Mouse (Mus musculus) splenic B cell, adult 2 months (primary cell): Measurements from ENCODE around the gene Acbd7.

Experiments
- DNase-seq: peaks from one replicate; pipeline ENCODE4 v3.0.0-alpha.2; 2011; ENCODE audit warnings: low read depth, low spot score
- H3K27me3 ChIP-seq: 2 replicates; pipeline ENCODE4 v1.6.1; 2012; ENCODE audit warnings: mild to moderate bottlenecking, low read length, moderate library complexity, mixed read lengths; ENCODE audit not compliant: control insufficient read depth, poor library complexity, insufficient read depth, severe bottlenecking
- H3K36me3 ChIP-seq: 2 replicates; pipeline ENCODE4 v1.6.1; 2012; ENCODE audit warnings: mild to moderate bottlenecking, low read length, moderate library complexity, mixed read lengths; ENCODE audit not compliant: control insufficient read depth, poor library complexity, insufficient read depth, severe bottlenecking

The Acbd7 gene

DNA sequence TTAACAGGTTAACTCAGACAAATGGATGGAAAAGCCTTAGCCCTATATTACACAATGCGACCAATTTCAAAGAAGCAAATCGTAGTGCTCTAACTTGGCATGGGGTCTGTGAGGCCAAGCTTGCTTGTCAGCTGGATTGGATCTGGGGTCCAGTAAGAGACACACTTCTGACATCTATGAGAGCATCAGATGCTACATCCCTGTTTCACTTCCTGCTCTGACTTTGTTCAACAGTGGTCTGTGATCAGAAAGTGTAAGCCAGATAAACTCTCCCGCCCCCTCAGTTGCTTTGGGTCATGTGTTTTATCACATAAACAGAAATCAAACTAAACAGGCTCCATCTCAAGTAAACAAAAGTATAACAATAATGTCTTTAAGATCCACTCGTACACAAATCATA, 12.5 kb downstream of the Acbd7 start:
- peak; percentile 17 for DNase-seq
- Histone ChIP-seq H3K27me3 (no peaks in the 10 kb centered on the region), H3K36me3 (no peaks in the 10 kb centered on the region)

DNA sequence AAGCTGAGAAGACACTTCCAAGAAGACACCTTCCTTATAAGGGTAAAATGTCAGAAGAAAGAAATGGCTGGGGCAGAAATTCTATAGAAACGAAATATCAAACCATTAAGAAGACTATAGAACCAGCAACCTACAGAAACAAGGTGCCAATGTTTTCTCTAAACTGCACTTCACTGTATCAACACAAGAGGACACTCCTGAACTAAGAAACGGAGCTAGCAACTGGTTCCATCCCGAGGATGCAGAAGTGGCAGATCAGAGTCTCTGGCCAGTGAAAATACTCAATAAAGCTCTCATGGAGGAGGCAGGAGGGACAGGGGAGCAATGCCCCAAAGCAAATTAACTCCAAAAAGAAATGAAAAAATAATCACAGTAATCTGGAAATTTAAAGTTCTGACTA, 13.0 kb downstream of the Acbd7 start:
- peak; percentile 71 for DNase-seq

DNA sequence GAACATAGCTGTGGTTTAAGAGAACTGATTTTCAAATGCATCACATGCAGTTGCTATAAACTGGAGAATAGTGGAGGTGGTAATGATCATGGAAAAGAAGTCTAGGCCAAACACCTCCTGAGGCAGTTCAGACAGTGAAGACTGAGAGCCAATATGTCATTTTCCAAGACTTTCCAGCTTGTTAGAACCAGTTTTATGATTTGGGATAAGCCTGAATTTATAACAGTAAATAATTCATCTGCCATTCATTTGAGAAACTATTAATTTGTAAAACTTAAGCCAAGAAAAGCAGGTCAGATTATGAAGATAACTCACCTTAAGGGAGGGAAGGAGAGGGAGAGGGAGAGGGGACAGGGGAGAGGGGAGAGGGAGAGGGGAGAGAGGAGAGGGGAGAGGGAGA, 17.2 kb downstream of the Acbd7 start:
- no peak for DNase-seq
- H3K36me3 ChIP-seq = no peaks in the 10 kb centered on the region
- H3K27me3 ChIP-seq = no peaks in the 10 kb centered on the region

More for the DNA sequence above, 13.0 kb downstream of the Acbd7 start:
- H3K36me3 ChIP-seq = no peaks in the 10 kb centered on the region
- H3K27me3 ChIP-seq = no peaks in the 10 kb centered on the region

DNA sequence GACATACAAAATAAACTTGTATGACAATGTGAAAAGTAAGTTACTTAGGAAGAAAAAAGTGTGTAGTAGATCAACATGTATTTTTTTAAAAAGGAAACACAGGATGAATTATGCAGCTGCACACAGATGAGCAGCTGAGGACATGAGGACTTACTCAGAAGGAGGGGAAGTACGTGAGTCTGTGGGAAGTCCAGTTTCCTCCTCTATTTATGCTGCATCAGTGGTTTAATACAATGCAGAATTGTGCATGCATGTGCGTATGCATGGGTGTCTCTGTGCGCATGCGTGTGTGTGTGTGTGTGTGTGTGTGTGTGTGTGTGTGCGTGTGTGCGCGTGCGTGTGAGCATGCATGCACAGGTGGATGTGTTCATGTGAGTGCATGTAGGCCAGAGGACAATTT, 19.8 kb downstream of the Acbd7 start:
- no peaks in the 10 kb centered on the region for H3K36me3 ChIP-seq
- DNase-seq = no peak
- H3K27me3 ChIP-seq = no peaks in the 10 kb centered on the region

DNA sequence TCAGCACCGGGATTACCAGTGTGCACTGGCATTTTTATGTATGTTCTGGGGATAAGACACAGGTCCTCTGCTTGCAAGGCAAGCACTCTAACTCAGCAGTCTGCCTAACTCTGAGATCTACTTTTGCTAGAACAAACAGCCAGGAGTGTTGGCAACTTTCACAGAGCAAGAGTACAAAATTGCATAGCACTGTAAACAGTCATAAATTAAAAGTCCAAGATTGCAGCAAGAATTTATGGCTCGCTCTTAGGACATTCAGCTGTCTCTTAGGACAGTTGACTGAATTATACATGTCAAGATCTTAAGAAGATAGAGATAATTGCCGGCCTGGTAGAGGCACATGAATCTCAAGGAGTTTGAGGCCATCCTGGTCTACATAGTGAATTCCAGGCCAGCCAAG, 20.3 kb downstream of the Acbd7 start:
- no peak for DNase-seq
- Histone ChIP-seq H3K27me3 (no peaks in the 10 kb centered on the region), H3K36me3 (no peaks in the 10 kb centered on the region)

DNA sequence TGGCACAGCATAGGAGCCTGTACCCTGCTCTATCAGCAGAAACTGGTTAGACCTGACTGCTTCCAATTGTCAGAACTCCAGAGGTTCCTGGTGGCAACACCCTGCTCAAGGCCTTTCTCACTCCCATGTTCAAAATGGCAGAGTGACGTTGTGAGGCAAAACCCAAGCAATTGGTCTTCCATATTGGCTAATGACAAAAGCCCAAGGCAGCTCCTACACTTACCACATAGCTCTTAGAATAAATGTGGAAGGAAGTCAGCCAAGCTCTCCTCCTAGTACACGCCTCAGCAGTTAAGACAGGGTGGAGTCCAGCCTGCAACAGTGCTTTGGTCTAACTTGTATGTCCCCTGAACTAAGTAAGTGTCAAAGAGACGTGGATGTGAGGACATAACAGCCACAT, 21.9 kb downstream of the Acbd7 start:
- H3K27me3 ChIP-seq = no peaks in the 10 kb centered on the region
- H3K36me3 ChIP-seq = no peaks in the 10 kb centered on the region
- no peak for DNase-seq

DNA sequence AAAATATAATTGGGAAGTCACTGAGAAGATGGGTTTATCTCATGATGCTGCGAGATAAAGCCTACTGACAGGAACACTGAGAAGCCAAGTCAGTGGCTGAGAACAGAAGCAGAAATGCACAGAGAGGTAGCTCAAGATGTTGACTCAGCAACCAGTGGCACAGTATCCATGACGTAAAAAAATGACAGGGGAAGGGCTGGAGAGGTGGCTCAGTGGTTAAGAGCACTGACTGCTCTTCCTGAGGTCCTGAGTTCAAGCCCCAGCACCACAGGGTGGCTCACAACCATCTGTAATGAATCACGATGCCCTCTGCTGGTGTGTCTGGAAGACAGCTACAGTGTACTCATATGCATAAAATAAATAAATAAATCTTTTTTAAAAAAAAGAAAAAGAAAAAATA, 25.1 kb downstream of the Acbd7 start:
- Histone ChIP-seq H3K36me3 (no peaks in the 10 kb centered on the region), H3K27me3 (no peaks in the 10 kb centered on the region)
- no peak for DNase-seq

DNA sequence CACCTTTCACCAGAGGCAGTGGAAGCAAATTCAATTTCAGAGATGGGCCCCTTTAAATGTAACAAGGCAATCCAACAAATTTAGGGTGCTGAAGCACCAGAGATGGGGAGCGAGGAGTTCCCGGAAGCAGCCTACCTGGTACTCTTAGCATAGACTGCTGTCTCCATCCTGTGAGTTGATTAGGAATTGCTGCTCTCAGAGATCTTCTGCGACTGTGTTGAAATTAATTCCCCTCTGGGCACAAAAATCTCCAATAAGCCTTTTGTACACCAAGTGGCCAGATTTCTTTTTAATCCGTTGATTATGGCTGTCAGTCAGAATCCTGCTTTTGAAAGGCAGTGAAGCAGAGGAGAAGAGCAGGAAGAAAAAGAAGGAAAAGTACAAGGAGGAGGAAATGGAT, 29.2 kb downstream of the Acbd7 start:
- H3K36me3 ChIP-seq = no peaks in the 10 kb centered on the region
- DNase-seq = no peak
- no peaks in the 10 kb centered on the region for H3K27me3 ChIP-seq

DNA sequence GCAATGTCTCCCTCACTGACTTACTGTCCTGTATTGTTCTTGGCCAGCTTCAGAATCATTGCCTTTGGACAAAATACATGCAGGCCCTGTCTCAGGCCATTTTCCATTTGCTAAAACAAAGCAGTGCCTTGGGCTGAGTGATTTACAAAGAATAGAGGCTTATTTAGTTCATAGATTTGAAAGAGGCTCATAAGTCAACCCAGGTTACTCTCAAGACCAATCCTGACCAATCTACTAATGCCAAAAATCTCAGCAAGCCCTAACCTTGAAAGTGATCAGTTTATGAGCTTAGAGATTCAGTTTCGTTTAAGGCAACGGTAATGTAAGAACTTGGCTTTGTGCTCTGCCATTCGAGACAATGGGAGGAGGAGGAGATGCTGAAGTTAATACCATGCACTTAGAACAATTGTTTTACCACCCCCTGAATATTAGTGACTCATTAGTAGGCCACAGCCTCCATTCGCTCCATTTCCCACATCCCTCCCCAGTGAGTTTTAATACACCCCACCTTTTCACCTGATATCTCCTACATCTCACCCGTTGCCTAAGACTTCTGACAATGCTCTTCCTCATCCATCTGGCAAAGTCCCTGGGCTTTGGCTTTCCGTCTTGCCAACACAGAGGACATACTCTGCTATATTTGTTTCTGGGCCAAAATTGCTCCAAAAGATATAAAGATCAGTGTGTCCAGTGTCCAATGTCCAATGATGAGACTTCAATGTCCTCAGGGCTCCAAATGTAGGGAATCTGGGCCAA, 51.3 kb downstream of the Acbd7 start:
- Histone ChIP-seq H3K36me3 (no peaks in the 10 kb centered on the region), H3K27me3 (no peaks in the 10 kb centered on the region)
- DNase-seq = no peak
